ENCODE assay signal across 11 mouse cellular contexts in genomic region chr12:71842006-71842405, GRCm38 (mm10). TPM values are rescaled to one million over a fixed set of nuclear protein-coding genes. Genes with fewer than 3 reads are reported as not detected.
DNase-seq lines count a peak whose midpoint lies in the region; ATAC-seq and TF ChIP-seq lines count a peak whose summit lies in the region.
"Had no signal": no experiment of that assay in that cellular context is flagged by ENCODE, and none has a peak within 500 bp of the region (broad histone marks: within the 10 kb centered on the region; RNA-seq: fewer than 3 reads in every experiment).

No protein-coding gene starts in this region.

- TF ChIP-seq EP300 in stomach, postnatal 0 days (optimal IDR thresholded peaks at IDR 0.05): no peak

- no peak overlapping the region for H3K9ac ChIP-seq in stomach, embryonic 15.5 days
- no peak overlapping the region for H3K9ac ChIP-seq in stomach, postnatal 0 days (ENCODE audit: low read length)
- H3K9ac ChIP-seq in limb, embryonic 14.5 days (ENCODE audit: low read depth, low read length, severe bottlenecking): no peak overlapping the region
- H3K9ac ChIP-seq in hindbrain, embryonic 11.5 days (ENCODE audit: low read depth, low read length): no peak overlapping the region
- H3K9ac ChIP-seq: forebrain, postnatal 0 days had no signal

- H3K9me3 ChIP-seq in stomach, embryonic 15.5 days: no peaks in the 10 kb centered on the region
- H3K9me3 ChIP-seq in stomach, postnatal 0 days (ENCODE audit: control insufficient read depth, low read length): no peaks in the 10 kb centered on the region
- no peaks in the 10 kb centered on the region for H3K9me3 ChIP-seq in limb, embryonic 14.5 days (ENCODE audit: control insufficient read depth, low read length)
- H3K9me3 ChIP-seq in hindbrain, embryonic 11.5 days (ENCODE audit: control insufficient read depth, low read length): no peaks in the 10 kb centered on the region

- no peak for TF ChIP-seq POLR2A in limb, embryonic 14.5 days (IDR thresholded peaks at IDR 0.05; ENCODE audit: borderline replicate concordance, extremely low read depth, insufficient read depth, insufficient read length)

- peaks cover 24% of the 10 kb centered on the region for H3K4me1 ChIP-seq in stomach, embryonic 15.5 days
- H3K4me1 ChIP-seq in stomach, postnatal 0 days (replicated peaks; ENCODE audit: control insufficient read depth, insufficient read depth): peaks cover 4% of the 10 kb centered on the region; the same call in 1 of the 2 replicates
- peaks cover 31% of the 10 kb centered on the region for H3K4me1 ChIP-seq in limb, embryonic 14.5 days (ENCODE audit: control insufficient read depth, insufficient read depth, low read length)
- no peaks in the 10 kb centered on the region for H3K4me1 ChIP-seq in hindbrain, embryonic 11.5 days (replicated peaks; ENCODE audit: control insufficient read depth, insufficient read depth, low read length)

- H3K4me2 ChIP-seq in stomach, embryonic 15.5 days: no peak overlapping the region
- no peak overlapping the region for H3K4me2 ChIP-seq in stomach, postnatal 0 days (replicated peaks; ENCODE audit: low read depth)
- H3K4me2 ChIP-seq in limb, embryonic 14.5 days (replicated peaks; ENCODE audit: low read depth, low read length, severe bottlenecking): no peak overlapping the region
- H3K4me2 ChIP-seq in hindbrain, embryonic 11.5 days (replicated peaks; ENCODE audit: low read depth, low read length): no peak overlapping the region

- H3K27ac ChIP-seq in stomach, embryonic 15.5 days: no peak overlapping the region
- no peak overlapping the region for H3K27ac ChIP-seq in stomach, postnatal 0 days (replicated peaks)
- no peak overlapping the region for H3K27ac ChIP-seq in limb, embryonic 14.5 days (replicated peaks; ENCODE audit: low read depth, low read length)
- no peak overlapping the region for H3K27ac ChIP-seq in hindbrain, embryonic 11.5 days (ENCODE audit: low read depth, low read length)
- H3K27ac ChIP-seq: hindbrain, postnatal 0 days had no signal

- TF ChIP-seq CTCF in stomach, postnatal 0 days (IDR thresholded peaks at IDR 0.05; ENCODE audit: low read depth): no peak

- WGBS in stomach, embryonic 15.5 days: 38% methylated on average over 3 of the region's 3 CpGs
- 27% methylated on average over 3 of the region's 3 CpGs for WGBS in stomach, postnatal 0 days
- 29% methylated on average over 3 of the region's 3 CpGs for WGBS in limb, embryonic 14.5 days
- 35% methylated on average over 3 of the region's 3 CpGs for WGBS in hindbrain, embryonic 11.5 days

- no peaks in the 10 kb centered on the region for H3K27me3 ChIP-seq in stomach, embryonic 15.5 days (replicated peaks)
- no peaks in the 10 kb centered on the region for H3K27me3 ChIP-seq in stomach, postnatal 0 days (ENCODE audit: control insufficient read depth, insufficient read depth, low read length)
- H3K27me3 ChIP-seq in limb, embryonic 14.5 days (ENCODE audit: control insufficient read depth, insufficient read depth, low read length): no peaks in the 10 kb centered on the region
- H3K27me3 ChIP-seq in hindbrain, embryonic 11.5 days (ENCODE audit: control insufficient read depth, insufficient read depth, low read length): no peaks in the 10 kb centered on the region

- peak; percentile 18; the same call in 1 of the 2 replicates for ATAC-seq in stomach, embryonic 15.5 days (ENCODE audit: insufficient read depth, low FRiP score, low read depth)
- ATAC-seq in stomach, postnatal 0 days (ENCODE audit: low FRiP score, low TSS enrichment): no peak; the same call in 1 of the 2 replicates
- no peak for ATAC-seq in limb, embryonic 14.5 days (ENCODE audit: low FRiP score, low read depth)
- ATAC-seq in hindbrain, embryonic 11.5 days (ENCODE audit: low FRiP score): no peak
- no peak for ATAC-seq in cerebellum, adult (ENCODE audit: insufficient number of reproducible peaks, low FRiP score, low TSS enrichment)
- ATAC-seq: CD4-positive, CD25-positive, alpha-beta regulatory T cell, adult 4 months; forebrain, postnatal 0 days; hindbrain, postnatal 0 days had no signal

- peak; percentile 35 for DNase-seq in gastrocnemius, postnatal 10 days
- DNase-seq in gastrocnemius, postnatal 36 days: no peak
- no peak for DNase-seq in stomach, postnatal 0 days (ENCODE audit: low spot score)
- DNase-seq in limb, embryonic 14.5 days (ENCODE audit: low spot score): peak; percentile 40
- no peak for DNase-seq in hindbrain, embryonic 11.5 days (ENCODE audit: low spot score)
- no peak for DNase-seq in spleen, postnatal 14 days (ENCODE audit: low spot score in 2 of 2)
- DNase-seq: forebrain, postnatal 0 days had no signal

- intact Hi-C loops in gastrocnemius, postnatal 36 days (cut with DNase I): no loop called here

- H3K36me3 ChIP-seq in stomach, embryonic 15.5 days: no peaks in the 10 kb centered on the region
- no peaks in the 10 kb centered on the region for H3K36me3 ChIP-seq in stomach, postnatal 0 days (ENCODE audit: control insufficient read depth, insufficient read depth, low read length)
- no peaks in the 10 kb centered on the region for H3K36me3 ChIP-seq in limb, embryonic 14.5 days (ENCODE audit: control insufficient read depth, insufficient read depth, low read length)
- no peaks in the 10 kb centered on the region for H3K36me3 ChIP-seq in hindbrain, embryonic 11.5 days (ENCODE audit: control insufficient read depth, insufficient read depth, low read length)

- no peak overlapping the region for H3K4me3 ChIP-seq in stomach, embryonic 15.5 days (replicated peaks)
- no peak overlapping the region for H3K4me3 ChIP-seq in stomach, postnatal 0 days (ENCODE audit: low read depth, low read length)
- H3K4me3 ChIP-seq in limb, embryonic 14.5 days (replicated peaks; ENCODE audit: low read length): no peak overlapping the region
- H3K4me3 ChIP-seq in hindbrain, embryonic 11.5 days (ENCODE audit: low read depth, low read length): no peak overlapping the region

RNA-seq across cellular contexts. Expression of gene Daam1, which starts 11.1 kb away (rescaled TPM):
- total RNA-seq in gastrocnemius, postnatal 10 days (2021): 10 to 100 TPM; 18.2 to 23.6 TPM
- total RNA-seq in gastrocnemius, postnatal 36 days (2021): 10 to 100 TPM in 1 of 2 experiments, 1 to 10 TPM in 1; 9.7 to 10.6 TPM
- polyA plus RNA-seq in stomach, embryonic 15.5 days (2015; fragmentation: Nextera tagmentation; extraction: Ambion mirVana): 9.8 and 10.0 TPM in 2 replicates
- polyA plus RNA-seq in stomach, postnatal 0 days (2015; fragmentation: Nextera tagmentation; extraction: Ambion mirVana): 6.9 and 7.2 TPM in 2 replicates
- 9.3 and 10.7 TPM in 2 replicates for polyA plus RNA-seq in limb, embryonic 14.5 days (2012; rRNA removed)
- 11.3 and 11.8 TPM in 2 replicates for polyA plus RNA-seq in limb, embryonic 14.5 days (2014; fragmentation: Nextera tagmentation; extraction: Ambion mirVana)
- polyA plus RNA-seq in hindbrain, embryonic 11.5 days (2014; fragmentation: Nextera tagmentation; extraction: Ambion mirVana): 24.3 and 30.9 TPM in 2 replicates

Comparison
In these comparisons a context has a peak if more than half of its experiments do, and no peak if none do; other contexts are left out.
1. DNase-seq: peak in gastrocnemius, postnatal 10 days (single experiment) and limb, embryonic 14.5 days (single experiment); none in gastrocnemius, postnatal 36 days (0 of 2), stomach, postnatal 0 days (single experiment), hindbrain, embryonic 11.5 days (single experiment) and spleen, postnatal 14 days (0 of 2).